Mouse (Mus musculus): Measurements from ENCODE around the gene Ccdc82.

- TF ChIP-seq CTCF (IDR thresholded peaks at IDR 0.05; ENCODE audit: borderline replicate concordance, insufficient read depth, low read depth, low read length) = no peak
- no peak for TF ChIP-seq POLR2A (IDR thresholded peaks at IDR 0.05; ENCODE audit: borderline replicate concordance, insufficient read depth, low read length)
Observed at GRCm38 (mm10) chr9:13309807-13310206, 63.1 kb downstream of the Ccdc82 start.
